Mouse (Mus musculus) MEL (cell line): ENCODE measurements around the gene P4ha2. TPM values are rescaled to one million over a fixed set of nuclear protein-coding genes. Genes with fewer than 3 reads are reported as not detected.

Experiments used
- DNase-seq: peaks from one replicate; pipeline ENCODE4 v3.0.0; 2011; ENCODE audit warnings: low read depth, low spot score
- H3K27ac ChIP-seq: 2 replicates; pipeline ENCODE4 v1.5.1; 2012; ENCODE audit warnings: low read depth, mild to moderate bottlenecking, control low read depth, low read length, moderate library complexity; ENCODE audit not compliant: control insufficient read depth
- H3K27me3 ChIP-seq, 2 experiments: fragments of 150-350 bp in 1 of 2; sonication (generic) in 1 of 2; 2 replicates each; pipeline ENCODE4 v1.6.1; 2012; ENCODE audit warnings: low read length in 2 of 2, mild to moderate bottlenecking in 2 of 2, improper control_type of control experiment in 1 of 2, moderate library complexity in 1 of 2; ENCODE audit not compliant: insufficient read depth in 2 of 2, control insufficient read depth in 1 of 2
- H3K36me3 ChIP-seq, 2 experiments: 2 replicates each; pipeline ENCODE4 v1.6.1; 2012 to 2014; ENCODE audit warnings: low read length in 2 of 2, improper control_type of control experiment in 1 of 2, inconsistent platforms in 1 of 2, mild to moderate bottlenecking in 1 of 2; ENCODE audit not compliant: insufficient read depth in 2 of 2, control insufficient read depth in 1 of 2
- H3K4me1 ChIP-seq, 2 experiments: fragments of 150-350 bp in 1 of 2; sonication (generic) in 1 of 2; 2 replicates each; pipeline ENCODE4 v1.6.1; 2012; ENCODE audit warnings: low read length in 2 of 2, improper control_type of control experiment in 1 of 2, mild to moderate bottlenecking in 1 of 2; ENCODE audit not compliant: insufficient read depth in 2 of 2, control insufficient read depth in 1 of 2
- H3K4me3 ChIP-seq, 2 experiments: fragments of 150-350 bp in 1 of 2; sonication (generic) in 1 of 2; 2 replicates each; pipeline ENCODE4 v1.5.1; 2012; ENCODE audit warnings: low read depth in 2 of 2, low read length in 2 of 2, mild to moderate bottlenecking in 2 of 2, moderate library complexity in 2 of 2, control low read depth in 1 of 2, improper control_type of control experiment in 1 of 2; ENCODE audit not compliant: control insufficient read depth in 1 of 2, insufficient read depth in 1 of 2
- H3K79me2 ChIP-seq: 2 replicates; pipeline ENCODE4 v1.6.1; 2012; ENCODE audit warnings: mild to moderate bottlenecking, low read length, moderate library complexity; ENCODE audit not compliant: control insufficient read depth, poor library complexity, insufficient read depth
- H3K9ac ChIP-seq: 2 replicates; pipeline ENCODE4 v1.6.1; 2012; ENCODE audit warnings: low read depth, mild to moderate bottlenecking, control low read depth, low read length, moderate library complexity; ENCODE audit not compliant: control insufficient read depth, poor library complexity, severe bottlenecking
- H3K9me3 ChIP-seq: fragments of 150-350 bp; sonication (generic); replicated peaks from 2 replicates; pipeline ENCODE4 v1.6.1; 2012; ENCODE audit warnings: mild to moderate bottlenecking, low read length, improper control_type of control experiment, moderate library complexity; ENCODE audit not compliant: insufficient read depth
- CTCF ChIP-seq, 3 experiments: IDR thresholded peaks in 2 of 3; conservative IDR thresholded peaks in 1 of 3; 2 replicates each; pipeline ENCODE4 v1.5.1; 2011 to 2012; ENCODE audit warnings: low read length in 3 of 3, low read depth in 2 of 3, mild to moderate bottlenecking in 2 of 3, improper control_type of control experiment in 1 of 3, inconsistent platforms in 1 of 3, mixed read lengths in 1 of 3, moderate library complexity in 1 of 3; ENCODE audit not compliant: control insufficient read depth in 1 of 3, insufficient read depth in 1 of 3, poor library complexity in 1 of 3, severe bottlenecking in 1 of 3
- E2F4 ChIP-seq: IDR thresholded peaks from 2 replicates; pipeline ENCODE4 v1.6.1; 2011; ENCODE audit warnings: low read depth, low read length, improper control_type of control experiment, borderline replicate concordance
- EP300 ChIP-seq, 2 experiments: IDR thresholded peaks; 2 replicates each; pipeline ENCODE4 v1.6.1; 2011; ENCODE audit warnings: improper control_type of control experiment in 2 of 2, low read length in 2 of 2, low read depth in 1 of 2, mild to moderate bottlenecking in 1 of 2
- MAFK ChIP-seq: IDR thresholded peaks from 2 replicates; pipeline ENCODE4 v1.6.1; 2011; ENCODE audit warnings: low read depth, mild to moderate bottlenecking, low read length, improper control_type of control experiment, borderline replicate concordance
- MAZ ChIP-seq: IDR thresholded peaks from 2 replicates; pipeline ENCODE4 v1.6.1; 2012; ENCODE audit warnings: low read depth, mild to moderate bottlenecking, inconsistent platforms, low read length, improper control_type of control experiment
- MEF2A ChIP-seq: IDR thresholded peaks from 2 replicates; pipeline ENCODE4 v1.6.1; 2014; ENCODE audit warnings: low read depth, mild to moderate bottlenecking, inconsistent platforms, low read length, improper control_type of control experiment; ENCODE audit not compliant: poor library complexity, insufficient replicate concordance, severe bottlenecking; ENCODE audit errors: extremely low read depth
- MXI1 ChIP-seq: IDR thresholded peaks from 2 replicates; pipeline ENCODE4 v1.6.1; 2011; ENCODE audit warnings: mild to moderate bottlenecking, low read depth, low read length, improper control_type of control experiment
- MYB ChIP-seq: IDR thresholded peaks from 2 replicates; pipeline ENCODE4 v1.6.1; 2011; ENCODE audit warnings: mild to moderate bottlenecking, low read depth, low read length, improper control_type of control experiment
- MYC ChIP-seq: IDR thresholded peaks from 2 replicates; pipeline ENCODE4 v1.6.1; 2011; ENCODE audit warnings: low read depth, mild to moderate bottlenecking, low read length, improper control_type of control experiment, moderate library complexity
- NELFE ChIP-seq: IDR thresholded peaks from 2 replicates; pipeline ENCODE4 v1.6.1; 2011; ENCODE audit warnings: low read depth, low read length, improper control_type of control experiment
- POLR2A ChIP-seq, 2 experiments: IDR thresholded peaks; 2 replicates each; pipeline ENCODE4 v1.6.1; 2011 to 2012; ENCODE audit warnings: low read length in 2 of 2, mild to moderate bottlenecking in 2 of 2, control low read depth in 1 of 2, improper control_type of control experiment in 1 of 2, low read depth in 1 of 2, moderate library complexity in 1 of 2; ENCODE audit not compliant: control insufficient read depth in 1 of 2, insufficient read depth in 1 of 2, poor library complexity in 1 of 2
- RAD21 ChIP-seq: IDR thresholded peaks from 2 replicates; pipeline ENCODE4 v1.6.1; 2011; ENCODE audit warnings: mild to moderate bottlenecking, low read depth, low read length, improper control_type of control experiment
- RCOR1 ChIP-seq: IDR thresholded peaks from 2 replicates; pipeline ENCODE4 v1.6.1; 2012; ENCODE audit warnings: low read depth, mild to moderate bottlenecking, inconsistent platforms, low read length, improper control_type of control experiment
- SMC3 ChIP-seq: IDR thresholded peaks from 2 replicates; pipeline ENCODE4 v1.6.1; 2011; ENCODE audit warnings: low read depth, low read length, improper control_type of control experiment
- TAL1 ChIP-seq: IDR thresholded peaks from 2 replicates; pipeline ENCODE4 v1.6.1; 2012; ENCODE audit warnings: mild to moderate bottlenecking, inconsistent platforms, low read length, moderate library complexity, mixed read lengths
- TBP ChIP-seq: IDR thresholded peaks from 2 replicates; pipeline ENCODE4 v1.8.0; 2011; ENCODE audit warnings: low read depth, low read length, improper control_type of control experiment
- TCF12 ChIP-seq: IDR thresholded peaks from 2 replicates; pipeline ENCODE4 v1.6.1; 2014; ENCODE audit warnings: low read depth, mild to moderate bottlenecking, inconsistent platforms, low read length, improper control_type of control experiment, moderate library complexity
- UBTF ChIP-seq: IDR thresholded peaks from 2 replicates; pipeline ENCODE4 v1.6.1; 2012; ENCODE audit warnings: low read depth, mild to moderate bottlenecking, inconsistent platforms, low read length, improper control_type of control experiment, moderate library complexity, borderline replicate concordance; ENCODE audit not compliant: insufficient read depth
- ZC3H11A ChIP-seq: IDR thresholded peaks from 2 replicates; pipeline ENCODE4 v1.6.1; 2012; ENCODE audit warnings: low read depth, mild to moderate bottlenecking, inconsistent platforms, low read length, improper control_type of control experiment
- ZKSCAN1 ChIP-seq: IDR thresholded peaks from 2 replicates; pipeline ENCODE4 v1.6.1; 2012; ENCODE audit warnings: low read depth, mild to moderate bottlenecking, inconsistent platforms, low read length, improper control_type of control experiment, moderate library complexity
- ZNF384 ChIP-seq: IDR thresholded peaks from 2 replicates; pipeline ENCODE4 v1.6.1; 2012; ENCODE audit warnings: low read depth, mild to moderate bottlenecking, inconsistent platforms, low read length, improper control_type of control experiment
- polyA plus RNA-seq, 2 experiments: library from polyadenylated mRNA; stranded (reverse) in 1 of 2; unstranded in 1 of 2; fragments of >175 nt in 1 of 2; fragments of >200 nt in 1 of 2; gene quantifications; 2 replicates each; pipeline versions ENCODE4 v1.2.1 to v1.2.4; 2012; ENCODE audit warnings: low replicate concordance in 2 of 2, low read depth in 1 of 2; ENCODE audit not compliant: insufficient read length in 2 of 2, insufficient read depth in 1 of 2, missing spikeins in 1 of 2
- total RNA-seq: library from RNA; depleted of rRNA; stranded (reverse); fragments of 300-350 nt; gene quantifications from 2 replicates; pipeline ENCODE4 v1.2.3, GENCODE M21; 2012

P4ha2 gene
- total and polyA plus RNA-seq, 3 experiments: 18.6 to 57.8 TPM; not detected in 1

DNA sequence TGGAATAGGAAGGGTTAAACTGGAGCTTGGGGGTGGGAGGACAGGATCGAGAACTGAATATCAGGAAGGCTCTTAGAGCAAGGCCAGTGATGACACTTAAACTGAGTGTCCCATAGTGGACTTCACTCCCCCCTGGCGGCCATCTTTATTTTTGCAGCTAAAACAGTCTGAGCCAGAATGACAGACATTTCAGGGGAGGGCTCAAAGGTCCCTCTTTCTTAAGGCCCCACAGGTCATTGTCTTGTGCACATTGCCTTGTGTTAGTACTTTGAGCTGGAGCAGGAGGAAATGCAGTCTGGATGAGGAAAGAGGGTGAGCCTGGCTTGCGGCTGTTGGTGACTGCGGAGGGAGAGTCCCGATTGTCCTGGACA, 11.0 kb upstream of the P4ha2 start:
- no peaks in the 10 kb centered on the region for H3K27me3 ChIP-seq
- no peaks in the 10 kb centered on the region for H3K79me2 ChIP-seq
- DNase-seq: peak; percentile 88
- peak overlapping the region; percentile 65 to 76 for H3K4me3 ChIP-seq
- H3K4me1 ChIP-seq: peaks cover 7 to 23% of the 10 kb centered on the region in 2 experiments
- no peaks in the 10 kb centered on the region for H3K9me3 ChIP-seq
- H3K27ac ChIP-seq: no peak overlapping the region
- no peak for TF ChIP-seq TBP
- peak; percentile 66 to 88 (median 73) for TF ChIP-seq CTCF (IDR thresholded peaks at IDR 0.05 in 2 of 3, conservative IDR thresholded peaks at IDR 0.05 in 1 of 3; ENCODE audit: control insufficient read depth in 1 of 3, insufficient read depth in 1 of 3, low read depth in 2 of 3, low read length in 3 of 3, poor library complexity in 1 of 3, severe bottlenecking in 1 of 3)
- TF ChIP-seq MEF2A: no peak
- TF ChIP-seq MXI1: 0 out of 2 replicates have a peak, but pooled peaks have one; percentile 2
- no peak for TF ChIP-seq TAL1
- TF ChIP-seq SMC3: peak; percentile 85
- no peak for TF ChIP-seq MAFK
- TF ChIP-seq ZC3H11A: peak; percentile 70
- TF ChIP-seq ZKSCAN1: no peak
- TF ChIP-seq RAD21: peak; percentile 76
- no peak for TF ChIP-seq MYC
- TF ChIP-seq NELFE: no peak
- TF ChIP-seq MYB: no peak
- TF ChIP-seq EP300 (IDR thresholded peaks at IDR 0.05; ENCODE audit: low read depth in 1 of 2, low read length in 2 of 2): no peak
- H3K9ac ChIP-seq: peak overlapping the region; percentile 53
- H3K36me3 ChIP-seq: peaks cover 0 to 18% of the 10 kb centered on the region in 2 experiments; a peak in 2 of 4 replicates

DNA sequence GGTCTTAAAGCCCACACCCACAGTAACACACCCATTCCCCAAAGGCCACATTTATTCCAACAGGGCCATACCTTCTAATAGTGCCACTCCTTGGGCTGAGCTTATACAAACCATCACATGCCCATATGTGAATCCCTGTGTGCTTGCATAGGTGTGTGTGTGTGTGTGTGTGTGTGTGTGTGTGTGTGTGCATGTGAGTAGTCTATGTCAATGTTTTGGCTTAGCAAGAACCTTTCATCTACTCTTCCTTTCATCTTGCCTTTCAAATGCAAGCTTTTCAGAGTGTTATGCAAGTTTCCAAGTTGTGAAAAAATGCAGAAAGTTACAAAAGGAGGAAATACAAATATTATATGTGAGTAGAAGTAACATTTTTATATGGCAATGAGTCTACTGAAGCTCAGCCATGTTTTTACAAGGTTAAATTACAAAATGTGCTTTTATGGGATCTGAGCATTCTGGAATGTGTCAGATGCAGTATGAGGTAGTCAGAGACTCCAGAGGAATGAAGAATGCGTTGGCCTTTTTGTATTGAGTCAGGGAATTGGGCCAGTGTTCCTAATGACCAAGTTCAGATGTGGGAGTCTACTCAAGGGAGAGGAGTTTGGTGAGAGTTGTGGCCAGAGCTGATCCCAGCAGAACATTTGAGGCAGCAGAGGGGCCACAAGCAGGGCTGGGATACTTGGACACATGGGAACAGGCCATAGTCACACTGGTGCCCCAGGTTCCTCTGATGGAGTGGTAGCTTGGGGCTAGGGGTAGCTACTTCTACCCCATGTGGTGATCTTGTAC, 9.6 kb upstream of the P4ha2 start:
- no peaks in the 10 kb centered on the region for H3K27me3 ChIP-seq
- no peak for DNase-seq
- H3K4me1 ChIP-seq: peaks cover 7 to 23% of the 10 kb centered on the region in 2 experiments
- TF ChIP-seq UBTF: no peak
- no peak for TF ChIP-seq RAD21
- no peak for TF ChIP-seq NELFE
- no peak for TF ChIP-seq ZC3H11A
- no peak for TF ChIP-seq E2F4
- no peak for TF ChIP-seq SMC3
- TF ChIP-seq ZNF384: no peak
- no peak for TF ChIP-seq POLR2A (IDR thresholded peaks at IDR 0.05; ENCODE audit: control insufficient read depth in 1 of 2, insufficient read depth in 1 of 2, low read depth in 1 of 2, low read length in 2 of 2, poor library complexity in 1 of 2)
- TF ChIP-seq MAZ: no peak
- no peak for TF ChIP-seq RCOR1
- no peak for TF ChIP-seq TCF12
- no peak overlapping the region for H3K4me3 ChIP-seq
- peaks cover 0 to 18% of the 10 kb centered on the region in 2 experiments; a peak in 2 of 4 replicates for H3K36me3 ChIP-seq
- no peak overlapping the region for H3K9ac ChIP-seq
- H3K79me2 ChIP-seq: no peaks in the 10 kb centered on the region
- H3K27ac ChIP-seq: no peak overlapping the region
- no peaks in the 10 kb centered on the region for H3K9me3 ChIP-seq
